Mouse (Mus musculus) ES-E14 (cell line): Measurements from ENCODE around the gene Supt5. TPM values are rescaled to one million over a fixed set of nuclear protein-coding genes. Genes with fewer than 3 reads are reported as not detected.

Experiments used
- DNase-seq: peaks from one replicate; pipeline ENCODE4 v3.0.0-alpha.2; 2013; ENCODE audit warnings: low read depth, low spot score
- H3K27ac ChIP-seq: 2 replicates; pipeline ENCODE4 v1.5.1; 2012; ENCODE audit warnings: low read depth, mild to moderate bottlenecking, low read length, moderate library complexity, mixed read lengths; ENCODE audit not compliant: poor library complexity, insufficient read depth, severe bottlenecking
- H3K36me3 ChIP-seq: 2 replicates; pipeline ENCODE4 v1.6.1; 2012; ENCODE audit warnings: mild to moderate bottlenecking, low read length, moderate library complexity, mixed read lengths; ENCODE audit not compliant: control insufficient read depth, poor library complexity, insufficient read depth, severe bottlenecking
- H3K4me1 ChIP-seq, 2 experiments: fragments of 150-350 bp in 1 of 2; sonication (generic) in 1 of 2; 2 replicates each; pipeline ENCODE4 v1.6.1; 2012; ENCODE audit warnings: low read length in 2 of 2, mild to moderate bottlenecking in 1 of 2, mixed read lengths in 1 of 2; ENCODE audit not compliant: control insufficient read depth in 2 of 2, insufficient read depth in 2 of 2, poor library complexity in 1 of 2
- H3K4me3 ChIP-seq, 2 experiments: fragments of 150-350 bp in 1 of 2; sonication (generic) in 1 of 2; 2 replicates each; pipeline ENCODE4 v1.5.1; 2012; ENCODE audit warnings: low read length in 2 of 2, low read depth in 1 of 2, mild to moderate bottlenecking in 1 of 2, mixed read lengths in 1 of 2; ENCODE audit not compliant: insufficient read depth in 1 of 2, poor library complexity in 1 of 2, severe bottlenecking in 1 of 2
- H3K9ac ChIP-seq: 2 replicates; pipeline ENCODE4 v1.6.1; 2012; ENCODE audit warnings: low read depth, mild to moderate bottlenecking, low read length, mixed read lengths; ENCODE audit not compliant: poor library complexity, insufficient read depth, severe bottlenecking
- H3K9me3 ChIP-seq: fragments of 150-350 bp; sonication (generic); 2 replicates; pipeline ENCODE4 v1.6.1; 2012; ENCODE audit warnings: low read depth, mild to moderate bottlenecking, low read length; ENCODE audit not compliant: control insufficient read depth, insufficient read depth
- CHD2 ChIP-seq: IDR thresholded peaks from 2 replicates; pipeline ENCODE4 v1.6.1; 2014; ENCODE audit warnings: mild to moderate bottlenecking, low read depth, low read length, inconsistent platforms
- HCFC1 ChIP-seq: IDR thresholded peaks from 2 replicates; pipeline ENCODE4 v1.6.1; 2012; ENCODE audit warnings: low read length, inconsistent platforms, borderline replicate concordance; ENCODE audit not compliant: insufficient read depth
- MAFK ChIP-seq: IDR thresholded peaks from 2 replicates; pipeline ENCODE4 v1.6.1; 2014; ENCODE audit warnings: mild to moderate bottlenecking, low read depth, low read length, inconsistent platforms; ENCODE audit not compliant: insufficient read depth
- ZC3H11A ChIP-seq: IDR thresholded peaks from 2 replicates; pipeline ENCODE4 v1.6.1; 2012; ENCODE audit warnings: low read depth, mild to moderate bottlenecking, inconsistent platforms, low read length, borderline replicate concordance
- ZNF384 ChIP-seq: IDR thresholded peaks from 2 replicates; pipeline ENCODE4 v1.6.1; 2012; ENCODE audit warnings: low read depth, low read length, inconsistent platforms
- in situ Hi-C, 2 experiments: fragments of 600-800 bp; cut with MboI; formaldehyde crosslinking; loops; one replicate each; pipeline ENCODE4 v1.15.1; 2025; ENCODE audit warnings: low sequenced_read_pairs in 2 of 2, inconsistent platforms in 1 of 2; ENCODE audit not compliant: unreplicated experiment in 2 of 2
- total RNA-seq: library from RNA; depleted of rRNA; stranded (reverse); fragments of 300-350 nt; gene quantifications from 2 replicates; pipeline ENCODE4 v1.2.3, GENCODE M21; 2012

Supt5 gene
- total RNA-seq, 1 experiment = 83.7 TPM

GRCm38 (mm10) chr7:28354596-28354995 lies 16.1 kb upstream of the Supt5 start:
- Histone ChIP-seq H3K36me3 (peaks cover 35% of the 10 kb centered on the region), H3K9ac (no peak overlapping the region), H3K27ac (no peak overlapping the region), H3K4me1 (peaks cover 4 to 5% of the 10 kb centered on the region in 2 experiments; a peak in 2 of 4 replicates), H3K4me3 (no peak overlapping the region), H3K9me3 (no peaks in the 10 kb centered on the region)
- TF ChIP-seq ZNF384 (no peak), CHD2 (0 out of 2 replicates have a peak, but pooled peaks have one; percentile 5), ZC3H11A (no peak), MAFK (no peak)
- DNase-seq = no peak
- in situ Hi-C loops = no loop called here

- peaks cover 34% of the 10 kb centered on the region for H3K36me3 ChIP-seq
- H3K9ac ChIP-seq = no peak overlapping the region
- H3K4me1 ChIP-seq = peaks cover 5 to 7% of the 10 kb centered on the region in 2 experiments; a peak in 2 of 4 replicates
- no peak for DNase-seq
- no peak for TF ChIP-seq ZC3H11A
- 0 out of 2 replicates have a peak, but pooled peaks have one; percentile 15 for TF ChIP-seq CHD2
- no peaks in the 10 kb centered on the region for H3K9me3 ChIP-seq
- in situ Hi-C loops = no loop called here
- no peak overlapping the region for H3K27ac ChIP-seq
- no peak overlapping the region for H3K4me3 ChIP-seq
These were observed 15.6 kb upstream of the Supt5 start for GRCm38 (mm10) chr7:28354113-28354581.

DNA sequence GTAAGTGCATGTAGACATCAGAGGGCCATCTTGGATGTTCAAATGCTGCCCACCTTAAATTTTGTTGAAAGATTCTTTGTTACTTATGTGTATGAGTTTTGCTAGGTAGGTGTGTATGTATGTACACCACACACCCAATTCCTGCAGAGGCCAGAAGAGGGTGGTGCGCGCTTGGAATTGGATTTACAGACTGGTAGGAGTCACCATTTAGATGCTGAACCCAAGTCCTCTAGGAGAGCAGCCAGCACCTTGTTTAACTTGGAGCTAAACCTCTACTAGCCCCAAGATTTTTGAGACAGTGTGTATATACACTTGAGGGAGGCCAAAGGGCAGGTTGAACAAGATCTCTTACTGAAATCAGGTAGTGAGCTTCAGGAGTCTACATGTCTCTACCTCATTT lies 14.7 kb upstream of the Supt5 start:
- no peak for TF ChIP-seq ZC3H11A
- peaks cover 5 to 7% of the 10 kb centered on the region in 2 experiments; a peak in 2 of 4 replicates for H3K4me1 ChIP-seq
- H3K9ac ChIP-seq = peak overlapping the region; percentile 7; the same call in 1 of the 2 replicates
- no peak overlapping the region; the same call in 1 of the 2 replicates for H3K27ac ChIP-seq
- H3K4me3 ChIP-seq = no peak overlapping the region
- H3K9me3 ChIP-seq = no peaks in the 10 kb centered on the region
- DNase-seq = no peak
- in situ Hi-C loops = no loop called here
- peaks cover 34% of the 10 kb centered on the region for H3K36me3 ChIP-seq

GRCm38 (mm10) chr7:28351676-28352191 lies 13.2 kb upstream of the Supt5 start:
- in situ Hi-C loops = no loop called here
- Histone ChIP-seq H3K9ac (peak overlapping the region; percentile 100), H3K27ac (no peak overlapping the region), H3K36me3 (peaks cover 34% of the 10 kb centered on the region), H3K4me1 (peaks cover 5% of the 10 kb centered on the region in 2 experiments; a peak in 2 of 4 replicates), H3K4me3 (peak overlapping the region; percentile 91 to 100), H3K9me3 (no peaks in the 10 kb centered on the region)
- TF ChIP-seq ZNF384 = no peak
- TF ChIP-seq ZC3H11A = no peak
- TF ChIP-seq CHD2 = no peak
- 0 out of 2 replicates have a peak, but pooled peaks have one; percentile 25 for TF ChIP-seq HCFC1
- TF ChIP-seq MAFK = no peak
- DNase-seq = no peak
